Mouse (Mus musculus) frontal cortex, postnatal 25 days (tissue): ENCODE data around the gene Rhox1.
"Not testable (repeated sequence)": the region's sequence is repeated elsewhere in the genome, so short reads cannot be mapped to it uniquely, and the experiment has no call there.

Experiments
- DNase-seq, 2 experiments: peaks; one replicate each; pipeline ENCODE4 v3.0.0; 2022; ENCODE audit warnings: low spot score in 2 of 2

Rhox1 gene

DNA sequence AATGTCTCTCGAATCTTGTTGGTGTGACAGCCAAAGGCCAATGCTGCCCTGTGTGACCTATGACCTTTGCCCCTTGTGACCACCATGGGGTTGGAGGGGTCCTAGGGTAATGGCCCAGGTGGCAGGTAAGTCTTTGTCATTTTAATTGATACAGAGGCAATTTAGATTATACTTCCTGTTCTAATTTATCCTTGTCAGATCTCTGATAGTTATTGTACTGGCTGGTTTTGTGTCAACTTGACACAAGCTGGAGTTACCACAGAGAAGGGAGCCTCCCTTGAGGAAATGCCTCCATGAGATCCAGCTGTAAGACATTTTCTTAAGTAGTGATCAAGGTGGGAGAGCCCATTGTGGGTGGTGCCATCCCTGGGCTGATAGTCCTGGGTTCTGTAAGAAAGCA, at the start of gene Rhox1:
Gene Rhox1, minus strand, starts transcription at position 101 of the 400 bp plus-strand sequence.
- DNase-seq = not testable (repeated sequence)

DNA sequence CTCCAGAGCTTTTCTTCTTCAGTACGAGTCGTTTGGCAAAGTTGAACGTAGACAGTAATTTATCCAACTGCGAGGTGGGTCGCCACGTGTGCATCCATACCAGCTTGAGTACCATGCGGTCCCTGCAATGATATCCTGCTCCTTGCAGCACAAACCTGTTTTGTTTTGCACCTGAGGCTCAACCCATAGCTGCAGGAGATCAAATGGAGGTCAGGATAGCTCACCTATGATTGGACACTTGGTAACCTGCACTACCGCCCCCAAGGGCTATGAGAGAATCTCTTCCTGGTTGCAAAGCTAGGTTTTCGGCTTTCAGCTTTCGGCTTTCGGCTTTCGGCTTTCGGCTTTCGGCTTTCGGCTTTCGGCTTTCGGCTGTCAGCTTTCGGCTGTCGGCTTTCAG, 43.0 kb upstream of the Rhox1 start, which contains the start of gene Rhox4a:
Gene Rhox4a, plus strand, starts transcription at position 301 of the 400 bp plus-strand sequence.
- DNase-seq = not testable (repeated sequence)

DNA sequence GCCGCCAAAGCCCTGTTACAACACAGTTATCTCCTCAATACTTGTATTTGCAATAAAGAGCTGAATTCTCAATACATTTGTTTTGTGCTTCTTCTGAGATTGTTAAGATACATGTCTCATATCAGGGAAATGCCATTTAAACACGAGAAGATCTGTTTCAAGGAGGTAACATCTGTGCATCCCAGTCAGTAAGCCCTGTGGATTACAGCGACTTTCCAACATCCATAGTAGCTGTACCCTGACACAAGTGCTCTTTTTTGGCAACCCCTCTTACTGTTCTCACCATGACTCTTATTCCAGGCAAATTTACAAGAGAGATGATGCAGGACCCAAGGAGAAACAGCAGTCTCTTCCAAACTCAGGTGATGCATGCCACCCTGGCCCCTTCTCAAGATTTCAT, 27.6 kb upstream of the Rhox1 start, which contains the start of gene Rhox3a:
Gene Rhox3a, plus strand, starts transcription at position 301 of the 400 bp plus-strand sequence.
- DNase-seq = not testable (repeated sequence)

DNA sequence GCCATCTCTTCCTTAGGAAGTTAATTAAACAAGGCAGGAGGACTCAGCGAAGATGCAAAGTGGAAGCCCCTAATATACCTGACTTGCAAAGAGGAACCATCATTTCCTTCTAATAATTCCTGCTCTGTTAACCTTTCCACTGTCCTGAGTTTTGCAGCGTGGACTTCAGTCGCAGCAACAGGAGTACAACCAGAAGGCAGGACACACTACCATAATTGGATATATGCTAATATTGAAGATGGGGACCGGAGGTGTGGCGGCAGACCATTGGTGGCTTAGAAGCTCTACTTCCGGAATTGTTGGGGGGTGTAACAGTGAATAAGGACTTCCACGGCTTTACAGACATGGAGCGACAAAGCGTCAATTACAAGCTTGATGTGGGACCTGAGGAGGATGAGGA, 22.6 kb upstream of the Rhox1 start, which contains the start of gene Rhox2a:
Gene Rhox2a, plus strand, starts transcription at position 301 of the 400 bp plus-strand sequence.
- DNase-seq = not testable (repeated sequence)

DNA sequence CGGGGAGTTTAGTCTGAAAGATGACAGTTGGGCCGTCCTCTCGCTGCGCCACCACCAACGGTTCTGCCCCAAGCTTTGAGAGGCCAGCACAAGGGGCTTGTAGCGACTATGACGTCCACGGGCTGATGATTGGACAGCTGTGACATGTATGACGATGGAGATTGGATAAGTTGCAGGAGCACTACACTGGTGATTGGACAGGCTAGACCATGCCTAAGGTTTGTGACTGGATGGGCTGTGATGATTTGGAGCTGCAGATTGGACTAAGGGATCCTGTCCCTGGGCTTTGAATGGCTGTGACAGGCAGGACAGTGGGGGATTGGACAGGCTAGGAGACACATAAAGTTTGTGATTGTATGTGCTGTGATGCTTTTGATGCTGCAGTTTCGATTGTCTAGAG, 11.1 kb downstream of the Rhox1 start, which contains the start of gene Gm9:
Gene Gm9, minus strand, starts transcription at position 101 of the 400 bp plus-strand sequence.
- no peak for DNase-seq

DNA sequence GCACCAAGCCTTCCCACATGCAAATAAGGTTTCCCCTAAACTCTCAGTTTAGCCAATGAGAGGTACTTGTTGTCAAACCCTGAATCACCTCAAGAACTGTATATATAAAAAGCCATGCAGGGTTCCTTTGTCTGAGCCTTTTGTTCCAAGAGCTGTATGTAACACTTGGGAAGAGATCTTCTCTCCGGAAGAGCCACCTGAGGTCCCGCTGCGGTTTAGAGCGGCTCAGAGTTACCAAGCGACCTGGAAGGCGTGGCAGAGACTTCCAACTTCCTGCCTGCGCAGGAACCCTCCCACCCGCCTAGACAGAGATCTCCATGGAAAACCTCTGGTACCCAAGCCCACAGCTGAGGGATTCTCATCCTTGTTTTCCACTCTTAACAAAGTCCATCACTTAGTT, 23.4 kb downstream of the Rhox1 start:
- no peak for DNase-seq

DNA sequence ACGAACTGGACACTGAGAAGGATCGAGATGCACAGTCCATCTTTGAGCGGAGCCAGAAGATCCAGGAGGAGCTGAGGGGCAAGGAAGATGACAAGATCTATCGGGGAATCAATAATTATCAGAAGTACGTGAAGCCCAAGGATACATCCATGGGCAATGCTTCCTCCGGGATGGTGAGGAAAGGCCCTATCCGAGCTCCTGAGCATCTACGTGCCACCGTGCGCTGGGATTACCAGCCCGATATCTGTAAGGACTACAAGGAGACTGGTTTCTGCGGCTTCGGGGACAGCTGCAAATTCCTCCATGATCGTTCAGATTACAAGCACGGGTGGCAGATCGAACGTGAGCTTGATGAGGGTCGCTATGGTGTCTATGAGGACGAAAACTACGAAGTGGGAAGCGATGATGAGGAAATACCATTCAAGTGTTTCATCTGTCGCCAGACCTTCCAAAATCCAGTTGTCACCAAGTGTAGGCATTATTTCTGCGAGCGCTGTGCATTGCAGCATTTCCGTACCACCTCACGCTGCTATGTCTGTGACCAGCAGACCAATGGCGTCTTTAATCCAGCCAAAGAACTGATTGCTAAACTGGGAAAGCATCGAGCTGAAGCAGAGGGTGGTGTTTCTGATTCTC, 30.2 kb downstream of the Rhox1 start:
- DNase-seq = peak in 1 of 2 experiments; percentile 14

DNA sequence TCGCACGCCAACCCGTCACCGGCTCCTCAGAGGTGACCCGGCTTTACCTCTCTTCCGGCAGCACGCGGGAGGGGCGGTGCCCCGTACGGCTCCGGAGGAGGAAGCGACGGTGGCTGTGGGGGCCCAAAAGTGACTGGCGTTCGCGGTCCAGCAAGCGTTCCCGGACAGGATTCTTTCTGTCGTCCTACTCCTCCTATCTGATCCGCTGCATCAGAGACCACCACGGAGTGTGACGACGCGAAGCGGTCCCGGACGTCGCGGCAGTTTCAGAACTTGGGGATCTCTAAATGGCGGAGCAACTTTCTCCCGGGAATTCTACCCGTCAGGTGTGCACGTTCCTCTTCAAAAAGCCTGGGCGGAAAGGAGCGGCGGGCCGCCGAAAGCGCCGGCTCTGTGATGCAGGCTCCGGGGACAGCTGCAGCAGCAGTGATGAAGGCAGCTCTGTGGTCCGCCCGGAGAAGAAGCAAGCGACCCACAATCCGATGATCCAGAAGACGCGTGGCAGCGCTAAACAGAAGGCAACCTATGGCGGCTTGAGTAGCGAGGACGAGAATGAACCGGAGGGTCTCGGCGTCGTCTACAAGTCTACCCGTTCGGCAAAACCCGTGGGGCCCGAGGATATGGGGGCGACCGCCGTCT, 30.8 kb downstream of the Rhox1 start, which contains the start of the genes Ndufa1 and Rnf113a1:
Gene Ndufa1, minus strand, starts transcription at position 59 of the 639 bp plus-strand sequence.
Gene Rnf113a1, plus strand, starts transcription at position 141 of the 639 bp plus-strand sequence.
- peak; percentile 50 to 67 for DNase-seq

DNA sequence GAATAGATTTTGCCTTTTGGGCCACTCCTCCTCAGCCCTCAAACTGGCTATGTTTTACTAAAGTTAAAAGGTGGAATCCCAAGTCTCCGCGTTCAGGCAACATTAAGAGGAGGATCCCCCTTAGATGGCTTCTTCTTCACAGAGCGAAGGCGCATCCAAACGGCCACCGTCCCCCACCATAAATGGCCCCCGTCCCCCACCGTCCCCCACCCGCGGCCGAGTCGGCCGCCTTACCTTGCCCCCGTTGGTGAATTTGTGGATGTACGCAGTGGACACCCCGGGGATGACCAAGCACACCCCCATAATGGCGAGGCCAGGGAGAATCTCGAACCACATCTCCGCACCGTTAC, 31.3 kb downstream of the Rhox1 start:
- no peak for DNase-seq

DNA sequence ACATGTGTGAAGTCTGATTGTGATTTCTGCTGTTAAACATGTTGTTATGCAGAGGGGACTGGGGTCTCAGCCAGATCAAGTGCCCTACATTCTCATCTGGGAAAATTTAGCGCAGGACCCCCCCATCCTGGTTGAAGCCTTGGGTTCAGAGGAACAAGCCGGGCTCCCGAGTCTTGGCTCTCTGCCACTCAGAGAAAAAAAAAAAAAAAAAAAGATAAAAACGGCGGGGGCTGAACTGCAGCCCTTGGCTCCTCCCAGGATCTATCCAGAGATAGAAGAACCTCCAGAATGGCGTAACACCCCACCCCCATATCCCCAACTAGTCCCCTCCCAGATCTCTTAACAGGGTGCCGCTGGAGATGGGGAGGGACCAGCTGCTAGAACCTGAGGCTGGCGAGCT, 37.7 kb downstream of the Rhox1 start:
- DNase-seq = not testable (repeated sequence)

DNA sequence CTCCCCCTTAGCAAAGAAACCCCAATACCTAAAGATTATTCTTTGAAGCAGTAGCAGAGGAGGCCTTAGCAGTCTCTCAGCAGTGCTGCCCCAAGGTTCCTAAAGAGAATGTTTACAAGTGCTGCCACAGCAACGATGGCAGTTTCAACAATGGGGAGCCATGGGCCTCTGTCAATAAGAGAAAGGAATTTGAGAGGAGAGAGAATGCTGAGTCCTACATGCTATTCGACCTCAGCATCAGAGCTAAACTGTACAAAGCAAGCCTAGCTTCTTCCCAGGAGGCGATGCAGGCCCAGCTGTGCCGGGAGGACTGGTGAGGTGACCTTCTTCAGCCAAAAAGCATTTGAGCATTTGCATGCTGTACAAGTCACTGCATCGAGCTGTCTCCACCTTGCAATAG, 53.3 kb downstream of the Rhox1 start, which contains the start of gene Akap14:
Gene Akap14, minus strand, starts transcription at position 101 of the 400 bp plus-strand sequence.
- DNase-seq = no peak

DNA sequence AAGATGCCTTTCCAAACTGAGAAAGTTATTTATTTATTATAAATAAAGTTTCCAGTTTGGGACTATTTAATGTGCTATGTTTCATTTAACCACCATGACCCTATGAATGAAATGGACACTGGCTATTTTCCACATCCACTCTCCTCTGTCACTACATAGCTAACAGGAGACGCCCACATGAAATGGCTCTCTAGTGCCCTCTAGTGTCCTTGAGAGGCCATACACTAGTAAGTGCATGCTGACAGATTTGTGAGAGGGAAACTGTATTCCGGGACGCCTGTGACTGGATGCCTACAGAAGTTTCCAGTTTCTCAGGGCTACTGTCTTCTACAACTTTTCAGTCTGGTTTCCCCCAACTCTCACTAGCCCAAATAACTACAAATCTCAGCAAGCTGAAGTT, 55.0 kb downstream of the Rhox1 start:
- DNase-seq = no peak
